13 mouse cellular contexts compared by ENCODE assay signal in genomic region chr1:82973901-82974300, GRCm38 (mm10). TPM values are rescaled to one million over a fixed set of nuclear protein-coding genes. Genes with fewer than 3 reads are reported as not detected.
DNase-seq lines count a peak whose midpoint lies in the region; ATAC-seq and TF ChIP-seq lines count a peak whose summit lies in the region.
"Had no signal": no experiment of that assay in that cellular context is flagged by ENCODE, and none has a peak within 500 bp of the region (broad histone marks: within the 10 kb centered on the region; RNA-seq: fewer than 3 reads in every experiment).

No protein-coding gene starts in this region.

- H3K4me1 ChIP-seq in liver, embryonic 12.5 days, result peaks cover 29% of the 10 kb centered on the region
- no peaks in the 10 kb centered on the region for H3K4me1 ChIP-seq in hindbrain, embryonic 14.5 days (replicated peaks; ENCODE audit: control insufficient read depth, insufficient read depth, low read length)

- no peak for DNase-seq in left cerebral cortex, adult 2 months (ENCODE audit: extremely low spot score in 1 of 2, low spot score in 2 of 2)
- DNase-seq in left cerebral cortex, postnatal 25 days (ENCODE audit: low spot score in 2 of 2), result no peak
- peak; percentile 72 for DNase-seq in T-cell, adult 2 months (ENCODE audit: low spot score)
- DNase-seq in naive thymus-derived CD4-positive, alpha-beta T cell, adult 2 months (ENCODE audit: low read depth), result peak; percentile 84
- no peak for DNase-seq in kidney, postnatal 4 days
- no peak for DNase-seq in hindbrain, embryonic 14.5 days (ENCODE audit: low spot score)
- DNase-seq: adrenal gland, postnatal 10 days; heart, adult 2 months had no signal

- no peak for TF ChIP-seq CTCF in left cerebral cortex, adult 2 months (IDR thresholded peaks at IDR 0.05)

- WGBS in liver, embryonic 12.5 days (ENCODE audit: insufficient replicate concordance), result 23% methylated on average over 6 of the region's 6 CpGs
- 69% methylated on average over 6 of the region's 6 CpGs for WGBS in hindbrain, embryonic 14.5 days

- H3K9me3 ChIP-seq in liver, embryonic 12.5 days (replicated peaks), result no peaks in the 10 kb centered on the region
- H3K9me3 ChIP-seq in hindbrain, embryonic 14.5 days (ENCODE audit: control insufficient read depth, low read length), result no peaks in the 10 kb centered on the region

- H3K36me3 ChIP-seq in liver, embryonic 12.5 days, result no peaks in the 10 kb centered on the region
- no peaks in the 10 kb centered on the region for H3K36me3 ChIP-seq in hindbrain, embryonic 14.5 days (replicated peaks; ENCODE audit: control insufficient read depth, insufficient read depth)

- ATAC-seq in liver, embryonic 12.5 days, result peak; percentile 19
- no peak for ATAC-seq in hindbrain, embryonic 14.5 days (ENCODE audit: low FRiP score)
- ATAC-seq: Patski had no signal

- no peak overlapping the region; the same call in 1 of the 2 replicates for H3K9ac ChIP-seq in liver, embryonic 12.5 days
- H3K9ac ChIP-seq in hindbrain, embryonic 14.5 days, result no peak overlapping the region

- H3K4me3 ChIP-seq in left cerebral cortex, adult 2 months, result no peak overlapping the region
- no peak overlapping the region for H3K4me3 ChIP-seq in liver, embryonic 12.5 days
- no peak overlapping the region for H3K4me3 ChIP-seq in hindbrain, embryonic 14.5 days (replicated peaks; ENCODE audit: low read length)
- H3K4me3 ChIP-seq: erythroblast, embryonic 14.5 days; heart, adult 2 months had no signal

- intact Hi-C loops in left cerebral cortex, adult 2 months (cut with DNase I), result no loop called here
- intact Hi-C loops in left cerebral cortex, postnatal 25 days (cut with DNase I), result no loop called here

- peak overlapping the region; percentile 37; the same call in 1 of the 2 replicates for H3K4me2 ChIP-seq in liver, embryonic 12.5 days
- no peak overlapping the region for H3K4me2 ChIP-seq in hindbrain, embryonic 14.5 days (replicated peaks)

- H3K27ac ChIP-seq in left cerebral cortex, adult 2 months, result peak overlapping the region; percentile 48
- peak overlapping the region; percentile 39; the same call in 1 of the 2 replicates for H3K27ac ChIP-seq in liver, embryonic 12.5 days
- H3K27ac ChIP-seq in hindbrain, embryonic 14.5 days, result no peak overlapping the region
- H3K27ac ChIP-seq: heart, adult 2 months had no signal

- no peaks in the 10 kb centered on the region for H3K27me3 ChIP-seq in liver, embryonic 12.5 days (replicated peaks)
- H3K27me3 ChIP-seq in hindbrain, embryonic 14.5 days (ENCODE audit: control insufficient read depth, insufficient read depth, low read length), result no peaks in the 10 kb centered on the region
- H3K27me3 ChIP-seq: Patski had no signal

RNA-seq across cellular contexts. Expression of gene Gm47955, which starts 13.8 kb away (rescaled TPM):
- not detected for total RNA-seq in left cerebral cortex, adult 2 months (2021)
- not detected for total RNA-seq in left cerebral cortex, postnatal 25 days (2021)
- polyA plus RNA-seq in liver, embryonic 12.5 days (2016; fragmentation: Nextera tagmentation; extraction: Ambion mirVana), result not detected in 2 replicates
- polyA plus RNA-seq in hindbrain, embryonic 14.5 days (2014; fragmentation: Nextera tagmentation; extraction: Ambion mirVana), result not detected in 2 replicates
- total RNA-seq: adrenal gland, postnatal 10 days; heart, adult 2 months had no signal
- polyA plus RNA-seq: erythroblast, embryonic 14.5 days; heart, adult 2 months; hindbrain, embryonic 11.5 days; limb, embryonic 14.5 days; Patski had no signal

RNA-seq across cellular contexts. Expression of gene Gm7544, which starts 18.1 kb away (rescaled TPM):
- total RNA-seq in left cerebral cortex, adult 2 months (2021), result not detected
- not detected for total RNA-seq in left cerebral cortex, postnatal 25 days (2021)
- not detected in 2 replicates for polyA plus RNA-seq in liver, embryonic 12.5 days (2016; fragmentation: Nextera tagmentation; extraction: Ambion mirVana)
- polyA plus RNA-seq in hindbrain, embryonic 14.5 days (2014; fragmentation: Nextera tagmentation; extraction: Ambion mirVana), result not detected in 2 replicates
- total RNA-seq: adrenal gland, postnatal 10 days; heart, adult 2 months had no signal
- polyA plus RNA-seq: erythroblast, embryonic 14.5 days; heart, adult 2 months; hindbrain, embryonic 11.5 days; limb, embryonic 14.5 days; Patski had no signal

RNA-seq across cellular contexts. Expression of gene Gm47959, which starts 26.4 kb away (rescaled TPM):
- not detected for total RNA-seq in left cerebral cortex, adult 2 months (2021)
- not detected for total RNA-seq in left cerebral cortex, postnatal 25 days (2021)
- polyA plus RNA-seq in liver, embryonic 12.5 days (2016; fragmentation: Nextera tagmentation; extraction: Ambion mirVana), result not detected in 2 replicates
- not detected in 2 replicates for polyA plus RNA-seq in hindbrain, embryonic 14.5 days (2014; fragmentation: Nextera tagmentation; extraction: Ambion mirVana)
- total RNA-seq: adrenal gland, postnatal 10 days; heart, adult 2 months had no signal
- polyA plus RNA-seq: erythroblast, embryonic 14.5 days; heart, adult 2 months; hindbrain, embryonic 11.5 days; limb, embryonic 14.5 days; Patski had no signal

RNA-seq across cellular contexts. Expression of gene A030003K21Rik, which starts 30.7 kb away (rescaled TPM):
- not detected for total RNA-seq in left cerebral cortex, adult 2 months (2021)
- not detected for total RNA-seq in left cerebral cortex, postnatal 25 days (2021)
- polyA plus RNA-seq in liver, embryonic 12.5 days (2016; fragmentation: Nextera tagmentation; extraction: Ambion mirVana), result not detected in 2 replicates
- not detected in 2 replicates for polyA plus RNA-seq in hindbrain, embryonic 14.5 days (2014; fragmentation: Nextera tagmentation; extraction: Ambion mirVana)
- total RNA-seq: adrenal gland, postnatal 10 days; heart, adult 2 months had no signal
- polyA plus RNA-seq: erythroblast, embryonic 14.5 days; heart, adult 2 months; hindbrain, embryonic 11.5 days; Patski had no signal

RNA-seq across cellular contexts. Expression of gene Gm6217, which starts 42.7 kb away (rescaled TPM):
- total RNA-seq in left cerebral cortex, adult 2 months (2021), result not detected
- total RNA-seq in left cerebral cortex, postnatal 25 days (2021), result not detected
- not detected in 2 replicates for polyA plus RNA-seq in liver, embryonic 12.5 days (2016; fragmentation: Nextera tagmentation; extraction: Ambion mirVana)
- polyA plus RNA-seq in hindbrain, embryonic 14.5 days (2014; fragmentation: Nextera tagmentation; extraction: Ambion mirVana), result not detected in 2 replicates
- total RNA-seq: adrenal gland, postnatal 10 days; heart, adult 2 months had no signal
- polyA plus RNA-seq: erythroblast, embryonic 14.5 days; heart, adult 2 months; hindbrain, embryonic 11.5 days; Patski had no signal

Comparison
In these comparisons a context has a peak if more than half of its experiments do, and no peak if none do; other contexts are left out.
1. DNase-seq: peak in T-cell, adult 2 months (single experiment) and naive thymus-derived CD4-positive, alpha-beta T cell, adult 2 months (single experiment); none in left cerebral cortex, adult 2 months (0 of 2), left cerebral cortex, postnatal 25 days (0 of 2), kidney, postnatal 4 days (0 of 2) and hindbrain, embryonic 14.5 days (single experiment).